Mouse (Mus musculus) hindbrain, embryonic 15.5 days (tissue): ENCODE results near the gene Mael. TPM values are rescaled to one million over a fixed set of nuclear protein-coding genes. Genes with fewer than 3 reads are reported as not detected.

ENCODE experiments used
- ATAC-seq: fragments of 200-750 bp; cut with Nextera tagmentation; 2 replicates; pipeline ENCODE4 v1.8.0; 2017; ENCODE audit warnings: low read depth, moderate number of reproducible peaks, moderate TSS enrichment; ENCODE audit not compliant: low FRiP score
- H3K27ac ChIP-seq: fragments of 300-500 bp; sonication (generic); replicated peaks from 2 replicates; pipeline ENCODE4 v1.5.1; 2015; ENCODE audit warnings: mild to moderate bottlenecking, inconsistent platforms
- H3K27me3 ChIP-seq: fragments of 300-500 bp; sonication (generic); 2 replicates; pipeline ENCODE4 v1.6.1; 2015; ENCODE audit warnings: control low read depth, inconsistent platforms
- H3K36me3 ChIP-seq: fragments of 300-500 bp; sonication (generic); 2 replicates; pipeline ENCODE4 v1.6.1; 2015; ENCODE audit warnings: control low read depth, inconsistent platforms
- H3K4me1 ChIP-seq: fragments of 300-500 bp; sonication (generic); replicated peaks from 2 replicates; pipeline ENCODE4 v1.6.1; 2015; ENCODE audit warnings: control low read depth, inconsistent platforms
- H3K4me2 ChIP-seq: fragments of 300-500 bp; sonication (generic); 2 replicates; pipeline ENCODE4 v1.6.1; 2015; ENCODE audit warnings: moderate library complexity, mild to moderate bottlenecking, inconsistent platforms
- H3K4me3 ChIP-seq: fragments of 300-500 bp; sonication (generic); 2 replicates; pipeline ENCODE4 v1.5.1; 2015; ENCODE audit warnings: mild to moderate bottlenecking, inconsistent platforms
- H3K9ac ChIP-seq: fragments of 300-500 bp; sonication (generic); 2 replicates; pipeline ENCODE4 v1.6.1; 2015; ENCODE audit warnings: inconsistent platforms
- H3K9me3 ChIP-seq: fragments of 300-500 bp; sonication (generic); 2 replicates; pipeline ENCODE4 v1.6.1; 2016; ENCODE audit warnings: control low read depth, inconsistent platforms
- WGBS: fragments of 180-500 bp; shearing (Covaris S2); methylation state at CpG from one replicate; pipeline ENCODE4 v1.1.7; 2015; 5-methylcytosine and 5-hydroxymethylcytosine counted together
- polyA plus RNA-seq: library from polyadenylated mRNA; unstranded; fragments of >200 nt; fragmentation: Nextera tagmentation; extraction: Ambion mirVana; gene quantifications from 2 replicates; pipeline ENCODE4 v1.2.1, GENCODE M21; 2015

Gene Mael
- polyA plus RNA-seq, 1 experiment from 2014 or later: 0.22 TPM

- ATAC-seq: no peak
- H3K9me3 ChIP-seq: no peaks in the 10 kb centered on the region
- 76% methylated on average over 7 of the region's 7 CpGs for WGBS
- H3K4me2 ChIP-seq: no peak overlapping the region
- no peaks in the 10 kb centered on the region for H3K27me3 ChIP-seq
- H3K36me3 ChIP-seq: no peaks in the 10 kb centered on the region
- no peak overlapping the region for H3K9ac ChIP-seq
- no peaks in the 10 kb centered on the region for H3K4me1 ChIP-seq
- no peak overlapping the region for H3K27ac ChIP-seq
- no peak overlapping the region for H3K4me3 ChIP-seq
Measured at GRCm38 (mm10) chr1:166266001-166266705, 27.6 kb upstream of the Mael start.

- WGBS: 76% methylated on average over 6 of the region's 6 CpGs
- no peaks in the 10 kb centered on the region for H3K9me3 ChIP-seq
- peak overlapping the region; percentile 38; the same call in 1 of the 2 replicates for H3K27ac ChIP-seq
- H3K9ac ChIP-seq: no peak overlapping the region
- H3K4me2 ChIP-seq: no peak overlapping the region
- H3K4me3 ChIP-seq: no peak overlapping the region
- H3K27me3 ChIP-seq: no peaks in the 10 kb centered on the region
- H3K36me3 ChIP-seq: no peaks in the 10 kb centered on the region
- H3K4me1 ChIP-seq: peaks cover 30% of the 10 kb centered on the region
- no peak for ATAC-seq
Measured at GRCm38 (mm10) chr1:166259526-166259925, 21.0 kb upstream of the Mael start.

- H3K27ac ChIP-seq: no peak overlapping the region
- 46% methylated on average over 4 of the region's 4 CpGs for WGBS
- ATAC-seq: no peak
- H3K4me2 ChIP-seq: peak overlapping the region; percentile 83
- H3K9ac ChIP-seq: no peak overlapping the region; the same call in 1 of the 2 replicates
- peaks cover 33% of the 10 kb centered on the region for H3K4me1 ChIP-seq
- H3K4me3 ChIP-seq: peak overlapping the region; percentile 72
- no peaks in the 10 kb centered on the region for H3K9me3 ChIP-seq
- H3K36me3 ChIP-seq: no peaks in the 10 kb centered on the region
- H3K27me3 ChIP-seq: 0 out of 2 replicates have a peak, but pooled peaks cover 3% of the 10 kb centered on the region
Measured at GRCm38 (mm10) chr1:166256898-166257297, 18.4 kb upstream of the Mael start.

GRCm38 (mm10) chr1:166256302-166256701, 17.8 kb upstream of the Mael start:
- 7% methylated on average over 6 of the region's 6 CpGs for WGBS
- Histone ChIP-seq H3K9me3 (no peaks in the 10 kb centered on the region), H3K4me1 (peaks cover 33% of the 10 kb centered on the region), H3K9ac (peak overlapping the region; percentile 33; the same call in 1 of the 2 replicates), H3K36me3 (no peaks in the 10 kb centered on the region), H3K4me3 (peak overlapping the region; percentile 72), H3K27me3 (0 out of 2 replicates have a peak, but pooled peaks cover 3% of the 10 kb centered on the region), H3K4me2 (peak overlapping the region; percentile 83), H3K27ac (0 out of 2 replicates have a peak overlapping the region, but pooled peaks have one; percentile 8)
- ATAC-seq: 0 out of 2 replicates have a peak, but pooled peaks have one; percentile 31

GRCm38 (mm10) chr1:166255651-166256050, 17.1 kb upstream of the Mael start:
- H3K9ac ChIP-seq: 0 out of 2 replicates have a peak overlapping the region, but pooled peaks have one; percentile 33
- H3K4me2 ChIP-seq: peak overlapping the region; percentile 83
- H3K36me3 ChIP-seq: no peaks in the 10 kb centered on the region
- 0 out of 2 replicates have a peak, but pooled peaks cover 3% of the 10 kb centered on the region for H3K27me3 ChIP-seq
- 16% methylated on average over 2 of the region's 2 CpGs for WGBS
- ATAC-seq: no peak
- H3K27ac ChIP-seq: peak overlapping the region; percentile 20; the same call in 1 of the 2 replicates
- H3K4me3 ChIP-seq: peak overlapping the region; percentile 72
- peaks cover 33% of the 10 kb centered on the region for H3K4me1 ChIP-seq
- no peaks in the 10 kb centered on the region for H3K9me3 ChIP-seq

GRCm38 (mm10) chr1:166255091-166255490, 16.5 kb upstream of the Mael start:
- ATAC-seq: peak; percentile 8; the same call in 1 of the 2 replicates
- Histone ChIP-seq H3K27ac (0 out of 2 replicates have a peak overlapping the region, but pooled peaks have one; percentile 20), H3K9ac (peak overlapping the region; percentile 80; the same call in 1 of the 2 replicates), H3K27me3 (0 out of 2 replicates have a peak, but pooled peaks cover 3% of the 10 kb centered on the region), H3K4me3 (peak overlapping the region; percentile 72), H3K4me1 (peaks cover 33% of the 10 kb centered on the region), H3K4me2 (peak overlapping the region; percentile 83), H3K9me3 (no peaks in the 10 kb centered on the region), H3K36me3 (no peaks in the 10 kb centered on the region)
- WGBS: 13% methylated on average over 8 of the region's 8 CpGs

GRCm38 (mm10) chr1:166253898-166254894, 15.6 kb upstream of the Mael start, which contains the start of gene Ildr2:
TSS of gene Ildr2 (plus strand) at chr1:166254139.
- H3K4me3 ChIP-seq: peak within 1 kb of the TSS; percentile 72
- H3K9me3 ChIP-seq: no peaks in the 10 kb centered on the region
- WGBS: under 1% methylated on average over 71 of the region's 72 CpGs
- H3K36me3 ChIP-seq: no peaks in the 10 kb centered on the region
- peaks cover 26% of the 10 kb centered on the region for H3K4me1 ChIP-seq
- H3K27me3 ChIP-seq: 0 out of 2 replicates have a peak, but pooled peaks cover 3% of the 10 kb centered on the region
- H3K27ac ChIP-seq: peak within 1 kb of the TSS; percentile 74; the same call in 1 of the 2 replicates
- peak within 1 kb of the TSS; percentile 80 for H3K9ac ChIP-seq
- peak within 1 kb of the TSS; percentile 83 for H3K4me2 ChIP-seq
- peak; percentile 82 for ATAC-seq

GRCm38 (mm10) chr1:166244285-166244684, 5.7 kb upstream of the Mael start:
- 70% methylated on average over 6 of the region's 6 CpGs for WGBS
- Histone ChIP-seq H3K27ac (no peak overlapping the region), H3K9me3 (no peaks in the 10 kb centered on the region), H3K4me2 (no peak overlapping the region), H3K4me3 (no peak overlapping the region), H3K36me3 (no peaks in the 10 kb centered on the region), H3K27me3 (no peaks in the 10 kb centered on the region), H3K9ac (no peak overlapping the region), H3K4me1 (no peaks in the 10 kb centered on the region)
- no peak for ATAC-seq

- no peaks in the 10 kb centered on the region for H3K27me3 ChIP-seq
- no peaks in the 10 kb centered on the region for H3K9me3 ChIP-seq
- no peak overlapping the region for H3K4me3 ChIP-seq
- WGBS: 84% methylated on average over 4 of the region's 4 CpGs
- H3K36me3 ChIP-seq: no peaks in the 10 kb centered on the region
- no peak overlapping the region for H3K9ac ChIP-seq
- H3K27ac ChIP-seq: no peak overlapping the region
- H3K4me2 ChIP-seq: no peak overlapping the region
- no peaks in the 10 kb centered on the region for H3K4me1 ChIP-seq
- ATAC-seq: no peak
Measured at GRCm38 (mm10) chr1:166214181-166214580, 24.4 kb downstream of the Mael start.

- H3K4me1 ChIP-seq: no peaks in the 10 kb centered on the region
- WGBS: 89% methylated on average over 6 of the region's 6 CpGs
Measured at GRCm38 (mm10) chr1:166209371-166209770, 29.2 kb downstream of the Mael start.

GRCm38 (mm10) chr1:166205159-166205558, 33.4 kb downstream of the Mael start:
- ATAC-seq: no peak
- H3K4me3 ChIP-seq: no peak overlapping the region
- H3K27ac ChIP-seq: no peak overlapping the region
- no peak overlapping the region for H3K4me2 ChIP-seq
- H3K9ac ChIP-seq: no peak overlapping the region
- H3K27me3 ChIP-seq: no peaks in the 10 kb centered on the region
- no peaks in the 10 kb centered on the region for H3K4me1 ChIP-seq
- no peaks in the 10 kb centered on the region for H3K36me3 ChIP-seq
- no peaks in the 10 kb centered on the region for H3K9me3 ChIP-seq
- 86% methylated on average over 3 of the region's 3 CpGs for WGBS

More at GRCm38 (mm10) chr1:166209371-166209770, 29.2 kb downstream of the Mael start:
- no peaks in the 10 kb centered on the region for H3K27me3 ChIP-seq
- H3K4me3 ChIP-seq: no peak overlapping the region
- ATAC-seq: no peak
- H3K36me3 ChIP-seq: no peaks in the 10 kb centered on the region
- no peak overlapping the region for H3K27ac ChIP-seq
- H3K4me2 ChIP-seq: no peak overlapping the region
- H3K9me3 ChIP-seq: no peaks in the 10 kb centered on the region
- H3K9ac ChIP-seq: no peak overlapping the region
